ENCODE assay signal across 33 mouse cellular contexts in genomic region chr4:126220045-126220444, GRCm38 (mm10). TPM values are rescaled to one million over a fixed set of nuclear protein-coding genes. Genes with fewer than 3 reads are reported as not detected.
"Had no signal": no experiment of that assay in that cellular context is flagged by ENCODE, and none has a peak within 500 bp of the region (broad histone marks: within the 10 kb centered on the region; RNA-seq: fewer than 3 reads in every experiment).

No protein-coding gene starts in this region.

- H3K4me1 ChIP-seq: limb, embryonic 10.5 days; limb, embryonic 12.5 days; limb, embryonic 13.5 days; limb, embryonic 15.5 days; liver, embryonic 12.5 days; liver, embryonic 15.5 days; lung, embryonic 15.5 days; midbrain, embryonic 10.5 days; midbrain, embryonic 12.5 days; midbrain, embryonic 13.5 days; midbrain, embryonic 15.5 days; neural tube, embryonic 12.5 days had no signal

- H3K27me3 ChIP-seq: limb, embryonic 12.5 days; limb, embryonic 13.5 days; limb, embryonic 15.5 days; liver, embryonic 12.5 days; liver, embryonic 13.5 days; liver, embryonic 15.5 days; lung, embryonic 15.5 days; midbrain, embryonic 12.5 days; midbrain, embryonic 13.5 days; midbrain, embryonic 15.5 days; neural tube, embryonic 12.5 days had no signal

- DNase-seq: left cerebral cortex, postnatal 4 days; liver; liver, embryonic 13.5 days; lung, adult 18-20 months; lung, adult 2 months; lung, embryonic 14.5 days; lung, postnatal 10 days; lung, postnatal 14 days; lung, postnatal 36 days; lung, postnatal 4 days; midbrain, embryonic 14.5 days had no signal

- H3K4me2 ChIP-seq: limb, embryonic 12.5 days; limb, embryonic 13.5 days; limb, embryonic 15.5 days; liver, embryonic 11.5 days; liver, embryonic 12.5 days; liver, embryonic 13.5 days; liver, embryonic 15.5 days; lung, embryonic 14.5 days; lung, embryonic 15.5 days; midbrain, embryonic 11.5 days; midbrain, embryonic 12.5 days; midbrain, embryonic 13.5 days; midbrain, embryonic 15.5 days; neural tube, embryonic 12.5 days had no signal

- H3K9me3 ChIP-seq: limb, embryonic 10.5 days; limb, embryonic 13.5 days; limb, embryonic 15.5 days; liver, embryonic 12.5 days; liver, embryonic 13.5 days; liver, embryonic 15.5 days; lung, embryonic 15.5 days; megakaryocyte, embryonic 14.5 days; midbrain, embryonic 12.5 days; midbrain, embryonic 13.5 days; midbrain, embryonic 15.5 days; neural tube, embryonic 12.5 days had no signal

- H3K36me3 ChIP-seq: limb, embryonic 10.5 days; limb, embryonic 12.5 days; limb, embryonic 13.5 days; limb, embryonic 15.5 days; liver, embryonic 12.5 days; liver, embryonic 13.5 days; liver, embryonic 15.5 days; lung, embryonic 15.5 days; midbrain, embryonic 10.5 days; midbrain, embryonic 12.5 days; midbrain, embryonic 13.5 days; midbrain, embryonic 15.5 days; neural tube, embryonic 12.5 days had no signal

- H3K27ac ChIP-seq: limb, embryonic 10.5 days; limb, embryonic 12.5 days; limb, embryonic 13.5 days; limb, embryonic 15.5 days; liver, embryonic 12.5 days; liver, embryonic 13.5 days; liver, embryonic 14.5 days; liver, embryonic 15.5 days; lung, embryonic 15.5 days; macrophage; midbrain, embryonic 10.5 days; midbrain, embryonic 12.5 days; midbrain, embryonic 13.5 days; midbrain, embryonic 15.5 days; neural tube, embryonic 12.5 days had no signal

- H3K9ac ChIP-seq: limb, embryonic 12.5 days; limb, embryonic 13.5 days; limb, embryonic 15.5 days; liver, embryonic 12.5 days; liver, embryonic 13.5 days; liver, embryonic 14.5 days; liver, embryonic 15.5 days; lung, embryonic 14.5 days; lung, embryonic 15.5 days; midbrain, embryonic 12.5 days; midbrain, embryonic 13.5 days; midbrain, embryonic 15.5 days; neural tube, embryonic 12.5 days had no signal

- ATAC-seq: liver, embryonic 12.5 days; lung, postnatal 0 days; midbrain, embryonic 13.5 days; midbrain, embryonic 15.5 days; midbrain, embryonic 16.5 days had no signal

- H3K4me3 ChIP-seq: limb, embryonic 10.5 days; limb, embryonic 12.5 days; limb, embryonic 13.5 days; limb, embryonic 15.5 days; liver, embryonic 12.5 days; liver, embryonic 13.5 days; liver, embryonic 15.5 days; lung, embryonic 15.5 days; megakaryocyte, embryonic 14.5 days; midbrain, embryonic 10.5 days; midbrain, embryonic 12.5 days; midbrain, embryonic 13.5 days; midbrain, embryonic 15.5 days; myocyte; neural tube, embryonic 12.5 days had no signal

RNA-seq across cellular contexts. Expression of gene Sh3d21, which starts 56.8 kb away (rescaled TPM):
- total RNA-seq: megakaryocyte, adult 5-6 weeks; monocyte, adult 5-6 weeks had no signal
